Mouse (Mus musculus) embryonic facial prominence, embryonic 11.5 days (tissue): Measurements from ENCODE around the gene Mettl24. TPM values are rescaled to one million over a fixed set of nuclear protein-coding genes. Genes with fewer than 3 reads are reported as not detected.

Experiments
- ATAC-seq: fragments of 200-750 bp; cut with Nextera tagmentation; replicated peaks from 2 replicates; pipeline ENCODE4 v1.8.0; 2017; ENCODE audit warnings: low read depth; ENCODE audit not compliant: insufficient number of reproducible peaks, low FRiP score, low TSS enrichment
- DNase-seq: peaks from one replicate; pipeline ENCODE4 v3.0.0-alpha.2; 2015; ENCODE audit warnings: low spot score
- H3K27ac ChIP-seq: fragments of 300-500 bp; sonication (generic); replicated peaks from 2 replicates; pipeline ENCODE4 v1.5.1; 2014; ENCODE audit warnings: mild to moderate bottlenecking, low read depth, low read length, control low read depth
- H3K27me3 ChIP-seq: fragments of 300-500 bp; sonication (generic); 2 replicates; pipeline ENCODE4 v1.6.1; 2014; ENCODE audit warnings: mild to moderate bottlenecking, low read length, moderate library complexity, mixed read lengths; ENCODE audit not compliant: control insufficient read depth, insufficient read depth
- H3K36me3 ChIP-seq: fragments of 300-500 bp; sonication (generic); replicated peaks from 2 replicates; pipeline ENCODE4 v1.6.1; 2014; ENCODE audit warnings: low read depth, mild to moderate bottlenecking, low read length, moderate library complexity, mixed read lengths; ENCODE audit not compliant: control insufficient read depth, insufficient read depth
- H3K4me1 ChIP-seq: fragments of 300-500 bp; sonication (generic); 2 replicates; pipeline ENCODE4 v1.6.1; 2014; ENCODE audit warnings: low read length, mixed read lengths; ENCODE audit not compliant: control insufficient read depth, insufficient read depth
- H3K4me2 ChIP-seq: fragments of 300-500 bp; sonication (generic); 2 replicates; pipeline ENCODE4 v1.6.1; 2014; ENCODE audit warnings: low read depth, mild to moderate bottlenecking, control low read depth, low read length, moderate library complexity
- H3K4me3 ChIP-seq: fragments of 300-500 bp; sonication (generic); 2 replicates; pipeline ENCODE4 v1.5.1; 2014; ENCODE audit warnings: low read depth, low read length, control low read depth
- H3K9ac ChIP-seq: fragments of 300-500 bp; sonication (generic); replicated peaks from 2 replicates; pipeline ENCODE4 v1.6.1; 2014; ENCODE audit warnings: mild to moderate bottlenecking, control low read depth, low read length
- H3K9me3 ChIP-seq: fragments of 300-500 bp; sonication (generic); replicated peaks from 2 replicates; pipeline ENCODE4 v1.6.1; 2016; ENCODE audit warnings: mild to moderate bottlenecking, low read length, inconsistent platforms, mixed read lengths; ENCODE audit not compliant: control insufficient read depth
- WGBS: fragments of 180-500 bp; shearing (Covaris S2); extraction: QIAGEN DNeasy Blood & Tissue Kit; methylation state at CpG from one replicate; pipeline ENCODE4 v1.1.7; 2014; 5-methylcytosine and 5-hydroxymethylcytosine counted together
- polyA plus RNA-seq: library from polyadenylated mRNA; unstranded; fragments of >200 nt; fragmentation: Nextera tagmentation; extraction: Ambion mirVana; gene quantifications from 2 replicates; pipeline ENCODE4 v1.2.1, GENCODE M21; 2014

Mettl24 gene
- polyA plus RNA-seq, 1 experiment from 2014 or later: 0.98 TPM

- no peak overlapping the region for H3K4me2 ChIP-seq
- 78% methylated on average over 5 of the region's 5 CpGs for WGBS
- H3K36me3 ChIP-seq: no peaks in the 10 kb centered on the region
- no peaks in the 10 kb centered on the region for H3K4me1 ChIP-seq
- H3K9ac ChIP-seq: no peak overlapping the region
- H3K27ac ChIP-seq: no peak overlapping the region
- H3K9me3 ChIP-seq: no peaks in the 10 kb centered on the region
- no peaks in the 10 kb centered on the region for H3K27me3 ChIP-seq
- DNase-seq (no peak), ATAC-seq (no peak)
- no peak overlapping the region for H3K4me3 ChIP-seq
These were observed 80.1 kb downstream of the Mettl24 start for GRCm38 (mm10) chr10:40763084-40763720.

- Histone ChIP-seq H3K4me1 (no peaks in the 10 kb centered on the region), H3K27ac (no peak overlapping the region), H3K4me2 (no peak overlapping the region), H3K9me3 (no peaks in the 10 kb centered on the region), H3K27me3 (no peaks in the 10 kb centered on the region), H3K36me3 (no peaks in the 10 kb centered on the region), H3K4me3 (no peak overlapping the region), H3K9ac (no peak overlapping the region)
- no peak for ATAC-seq
- 46% methylated on average over 4 of the region's 4 CpGs for WGBS
- DNase-seq: no peak
These were observed 89.2 kb downstream of the Mettl24 start for GRCm38 (mm10) chr10:40772266-40772665.

GRCm38 (mm10) chr10:40775151-40775550, 92.1 kb downstream of the Mettl24 start:
- Histone ChIP-seq H3K9me3 (no peaks in the 10 kb centered on the region), H3K4me2 (no peak overlapping the region), H3K4me1 (no peaks in the 10 kb centered on the region), H3K27ac (no peak overlapping the region), H3K4me3 (no peak overlapping the region), H3K27me3 (no peaks in the 10 kb centered on the region), H3K9ac (no peak overlapping the region), H3K36me3 (no peaks in the 10 kb centered on the region)
- WGBS: 56% methylated on average over 11 of the region's 11 CpGs
- ATAC-seq (no peak), DNase-seq (no peak)

GRCm38 (mm10) chr10:40775655-40776054, 92.6 kb downstream of the Mettl24 start:
- H3K9me3 ChIP-seq: no peaks in the 10 kb centered on the region
- no peak overlapping the region for H3K4me2 ChIP-seq
- no peak overlapping the region for H3K9ac ChIP-seq
- 83% methylated on average over 4 of the region's 4 CpGs for WGBS
- no peak for ATAC-seq
- H3K4me1 ChIP-seq: no peaks in the 10 kb centered on the region
- H3K27me3 ChIP-seq: no peaks in the 10 kb centered on the region
- no peak overlapping the region for H3K27ac ChIP-seq
- H3K36me3 ChIP-seq: no peaks in the 10 kb centered on the region
- no peak overlapping the region for H3K4me3 ChIP-seq
- DNase-seq: no peak

- H3K9me3 ChIP-seq: no peaks in the 10 kb centered on the region
- no peaks in the 10 kb centered on the region for H3K27me3 ChIP-seq
- H3K4me3 ChIP-seq: no peak overlapping the region
- no peak overlapping the region for H3K27ac ChIP-seq
- no peak for DNase-seq
- H3K9ac ChIP-seq: no peak overlapping the region
- no peak overlapping the region for H3K4me2 ChIP-seq
- 17% methylated on average over 2 of the region's 2 CpGs for WGBS
- H3K4me1 ChIP-seq: no peaks in the 10 kb centered on the region
- H3K36me3 ChIP-seq: no peaks in the 10 kb centered on the region
- ATAC-seq: no peak
These were observed 94.1 kb downstream of the Mettl24 start for GRCm38 (mm10) chr10:40777171-40777570.

GRCm38 (mm10) chr10:40778472-40778871, 95.4 kb downstream of the Mettl24 start:
- no peak overlapping the region for H3K27ac ChIP-seq

GRCm38 (mm10) chr10:40790406-40790805, 107.3 kb downstream of the Mettl24 start:
- H3K27ac ChIP-seq: no peak overlapping the region

More at GRCm38 (mm10) chr10:40778472-40778871, 95.4 kb downstream of the Mettl24 start:
- Histone ChIP-seq H3K4me1 (no peaks in the 10 kb centered on the region), H3K4me3 (no peak overlapping the region), H3K27me3 (no peaks in the 10 kb centered on the region), H3K9me3 (no peaks in the 10 kb centered on the region), H3K9ac (no peak overlapping the region), H3K36me3 (no peaks in the 10 kb centered on the region), H3K4me2 (no peak overlapping the region)
- ATAC-seq: no peak
- WGBS: 88% methylated on average over 4 of the region's 4 CpGs
- no peak for DNase-seq

GRCm38 (mm10) chr10:40792115-40792514, 109.0 kb downstream of the Mettl24 start:
- WGBS: 81% methylated on average over 3 of the region's 3 CpGs
- H3K4me3 ChIP-seq: no peak overlapping the region
- H3K27me3 ChIP-seq: no peaks in the 10 kb centered on the region
- H3K36me3 ChIP-seq: no peaks in the 10 kb centered on the region
- no peak overlapping the region for H3K27ac ChIP-seq
- no peak overlapping the region for H3K9ac ChIP-seq
- DNase-seq (no peak), ATAC-seq (no peak)
- H3K9me3 ChIP-seq: no peaks in the 10 kb centered on the region
- no peak overlapping the region for H3K4me2 ChIP-seq
- no peaks in the 10 kb centered on the region for H3K4me1 ChIP-seq

More at GRCm38 (mm10) chr10:40790406-40790805, 107.3 kb downstream of the Mettl24 start:
- Histone ChIP-seq H3K4me2 (no peak overlapping the region), H3K27me3 (no peaks in the 10 kb centered on the region), H3K4me3 (no peak overlapping the region), H3K36me3 (no peaks in the 10 kb centered on the region), H3K4me1 (no peaks in the 10 kb centered on the region), H3K9me3 (no peaks in the 10 kb centered on the region), H3K9ac (no peak overlapping the region)
- ATAC-seq (no peak), DNase-seq (no peak)
- 81% methylated on average over 3 of the region's 3 CpGs for WGBS
